Mouse (Mus musculus): ENCODE data around the gene Cdc14b. TPM values are rescaled to one million over a fixed set of nuclear protein-coding genes. Genes with fewer than 3 reads are reported as not detected.

The Cdc14b gene
- polyA plus RNA-seq, 1 experiment from 2014 or later: 22.5 TPM

GRCm38 (mm10) chr13:64154651-64155050 lies 120.4 kb downstream of the Cdc14b start:
- H3K4me2 ChIP-seq (ENCODE audit: low read depth, low read length): no peak overlapping the region
- peaks cover 14% of the 10 kb centered on the region for H3K4me1 ChIP-seq (ENCODE audit: control insufficient read depth, insufficient read depth, low read length)
- no peaks in the 10 kb centered on the region for H3K9me3 ChIP-seq (ENCODE audit: control insufficient read depth, low read length)
- no peak overlapping the region for H3K4me3 ChIP-seq (ENCODE audit: low read length)
- no peak overlapping the region for H3K9ac ChIP-seq (ENCODE audit: low read depth, low read length)
- no peaks in the 10 kb centered on the region for H3K27me3 ChIP-seq (replicated peaks; ENCODE audit: control insufficient read depth, insufficient read depth, low read length)
- no peak for ATAC-seq
- no peak overlapping the region for H3K27ac ChIP-seq (ENCODE audit: low read length)
- 62% methylated on average over 2 of the region's 2 CpGs for WGBS
- no peaks in the 10 kb centered on the region for H3K36me3 ChIP-seq (ENCODE audit: control insufficient read depth, insufficient read depth, low read length)

- Histone ChIP-seq H3K4me2 (ENCODE audit: low read depth, low read length) (peak overlapping the region; percentile 81), H3K4me1 (ENCODE audit: control insufficient read depth, insufficient read depth, low read length) (peaks cover 14% of the 10 kb centered on the region), H3K36me3 (ENCODE audit: control insufficient read depth, insufficient read depth, low read length) (no peaks in the 10 kb centered on the region), H3K27me3 (replicated peaks; ENCODE audit: control insufficient read depth, insufficient read depth, low read length) (no peaks in the 10 kb centered on the region), H3K9me3 (ENCODE audit: control insufficient read depth, low read length) (no peaks in the 10 kb centered on the region), H3K27ac (ENCODE audit: low read length) (peak overlapping the region; percentile 41; the same call in 1 of the 2 replicates), H3K9ac (ENCODE audit: low read depth, low read length) (peak overlapping the region; percentile 60), H3K4me3 (ENCODE audit: low read length) (peak overlapping the region; percentile 92)
- 1% methylated on average over 18 of the region's 18 CpGs for WGBS
- peak; percentile 49 for ATAC-seq
Measured at GRCm38 (mm10) chr13:64153751-64154267, 121.3 kb downstream of the Cdc14b start.

DNA sequence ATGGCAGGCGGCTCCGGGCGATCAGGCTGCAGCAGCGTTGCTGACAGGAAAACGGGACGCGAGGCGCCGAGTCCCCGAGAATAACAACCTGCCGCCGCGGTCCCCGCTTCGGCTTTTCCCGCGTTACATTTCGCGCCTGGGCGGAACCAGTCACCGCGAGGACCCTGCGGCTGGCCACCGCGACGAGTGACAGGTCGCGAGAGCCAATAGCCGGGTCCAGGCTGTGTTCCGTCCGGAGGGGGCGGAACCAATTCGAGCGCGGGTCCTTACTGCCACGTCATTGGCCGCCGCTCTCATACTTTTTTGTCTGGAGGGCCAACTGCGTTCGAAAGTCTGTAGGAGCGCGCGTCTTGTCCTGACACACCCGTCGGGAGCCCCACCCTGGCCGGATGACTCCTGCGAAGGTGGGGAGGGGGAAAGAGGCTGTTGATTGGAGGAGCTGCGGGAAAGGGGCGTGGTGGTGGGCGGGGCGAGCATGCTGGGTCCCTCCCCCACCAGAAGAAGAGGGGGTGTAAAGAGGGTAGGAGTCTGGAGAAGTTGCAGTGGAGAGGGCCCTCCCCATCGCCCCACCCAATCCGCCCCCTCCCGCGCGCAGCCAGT lies 121.9 kb downstream of the Cdc14b start, which contains the start of gene Zfp367:
Gene Zfp367, minus strand, starts transcription at position 120 of the 600 bp plus-strand sequence.
- peak; percentile 96 for ATAC-seq
- no peaks in the 10 kb centered on the region for H3K36me3 ChIP-seq (ENCODE audit: control insufficient read depth, insufficient read depth, low read length)
- whole genome bisulfite sequencing: under 1% methylated on average over 54 of the region's 56 CpGs
- H3K9me3 ChIP-seq (ENCODE audit: control insufficient read depth, low read length): no peaks in the 10 kb centered on the region
- H3K9ac ChIP-seq (ENCODE audit: low read depth, low read length): peak within 1 kb of the TSS; percentile 85
- H3K4me3 ChIP-seq (ENCODE audit: low read length): peak within 1 kb of the TSS; percentile 92
- peak within 1 kb of the TSS; percentile 93 for H3K27ac ChIP-seq (ENCODE audit: low read length)
- H3K4me1 ChIP-seq (ENCODE audit: control insufficient read depth, insufficient read depth, low read length): peaks cover 14% of the 10 kb centered on the region
- H3K4me2 ChIP-seq (ENCODE audit: low read depth, low read length): peak within 1 kb of the TSS; percentile 91
- H3K27me3 ChIP-seq (replicated peaks; ENCODE audit: control insufficient read depth, insufficient read depth, low read length): no peaks in the 10 kb centered on the region

DNA sequence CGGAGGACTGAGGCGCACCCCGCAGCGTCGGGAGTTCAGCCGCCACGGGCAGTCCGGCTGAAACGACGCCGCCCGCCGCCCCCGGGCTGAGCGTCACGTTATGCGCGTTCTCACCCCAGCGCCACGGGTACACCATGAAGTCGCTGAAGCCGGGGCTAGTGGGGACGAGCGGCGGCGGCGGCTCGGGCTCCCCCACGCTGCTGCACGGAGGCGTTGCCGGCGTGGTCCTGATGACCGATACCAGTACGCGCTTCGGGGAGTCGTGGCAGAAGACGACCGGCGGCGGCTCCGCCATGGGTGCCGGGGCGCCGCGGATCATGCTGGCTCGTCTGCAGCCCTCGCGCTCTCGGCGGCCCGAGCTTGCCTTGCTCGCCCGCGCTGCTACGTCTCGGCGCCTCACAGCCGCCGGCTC lies 122.4 kb downstream of the Cdc14b start:
- peak overlapping the region; percentile 91 for H3K4me2 ChIP-seq (ENCODE audit: low read depth, low read length)
- H3K27me3 ChIP-seq (replicated peaks; ENCODE audit: control insufficient read depth, insufficient read depth, low read length): no peaks in the 10 kb centered on the region
- peaks cover 14% of the 10 kb centered on the region for H3K4me1 ChIP-seq (ENCODE audit: control insufficient read depth, insufficient read depth, low read length)
- WGBS: under 1% methylated on average over 59 of the region's 61 CpGs
- H3K4me3 ChIP-seq (ENCODE audit: low read length): peak overlapping the region; percentile 92
- H3K9ac ChIP-seq (ENCODE audit: low read depth, low read length): peak overlapping the region; percentile 85
- H3K9me3 ChIP-seq (ENCODE audit: control insufficient read depth, low read length): no peaks in the 10 kb centered on the region
- ATAC-seq: peak; percentile 20
- peak overlapping the region; percentile 93 for H3K27ac ChIP-seq (ENCODE audit: low read length)
- no peaks in the 10 kb centered on the region for H3K36me3 ChIP-seq (ENCODE audit: control insufficient read depth, insufficient read depth, low read length)

GRCm38 (mm10) chr13:64152241-64152669 lies 122.8 kb downstream of the Cdc14b start:
- Histone ChIP-seq H3K36me3 (ENCODE audit: control insufficient read depth, insufficient read depth, low read length) (no peaks in the 10 kb centered on the region), H3K4me2 (ENCODE audit: low read depth, low read length) (peak overlapping the region; percentile 91), H3K9ac (ENCODE audit: low read depth, low read length) (peak overlapping the region; percentile 85), H3K4me1 (ENCODE audit: control insufficient read depth, insufficient read depth, low read length) (peaks cover 14% of the 10 kb centered on the region), H3K9me3 (ENCODE audit: control insufficient read depth, low read length) (no peaks in the 10 kb centered on the region), H3K27me3 (replicated peaks; ENCODE audit: control insufficient read depth, insufficient read depth, low read length) (no peaks in the 10 kb centered on the region), H3K4me3 (ENCODE audit: low read length) (peak overlapping the region; percentile 92), H3K27ac (ENCODE audit: low read length) (peak overlapping the region; percentile 93)
- peak; percentile 24 for ATAC-seq
- WGBS: under 1% methylated on average over 42 of the region's 42 CpGs

DNA sequence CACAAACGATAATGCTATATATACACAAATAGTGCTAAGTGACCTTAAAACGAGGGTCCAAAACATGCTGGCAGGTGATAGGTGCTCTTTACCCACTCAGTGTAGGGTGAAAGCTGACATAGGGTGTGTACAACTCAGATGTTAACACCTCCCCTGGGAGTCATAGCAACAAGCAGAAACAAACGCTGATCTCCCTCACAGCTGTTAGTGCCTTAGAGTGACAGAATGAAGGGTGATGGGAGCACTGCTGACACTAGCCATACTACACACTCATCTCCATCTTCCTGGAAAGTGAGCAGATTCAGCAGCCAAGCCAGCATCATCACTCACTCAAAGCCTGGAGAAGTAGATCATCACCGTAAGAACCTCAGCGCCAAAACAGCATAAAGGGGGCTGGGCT lies 125.0 kb downstream of the Cdc14b start:
- no peak overlapping the region for H3K4me2 ChIP-seq (ENCODE audit: low read depth, low read length)
- peaks cover 14% of the 10 kb centered on the region for H3K4me1 ChIP-seq (ENCODE audit: control insufficient read depth, insufficient read depth, low read length)
- H3K27me3 ChIP-seq (replicated peaks; ENCODE audit: control insufficient read depth, insufficient read depth, low read length): no peaks in the 10 kb centered on the region
- H3K36me3 ChIP-seq (ENCODE audit: control insufficient read depth, insufficient read depth, low read length): no peaks in the 10 kb centered on the region
- H3K9me3 ChIP-seq (ENCODE audit: control insufficient read depth, low read length): no peaks in the 10 kb centered on the region
- no peak overlapping the region for H3K27ac ChIP-seq (ENCODE audit: low read length)
- WGBS: 58% methylated on average over 5 of the region's 5 CpGs
- no peak overlapping the region for H3K9ac ChIP-seq (ENCODE audit: low read depth, low read length)
- ATAC-seq: no peak
- H3K4me3 ChIP-seq (ENCODE audit: low read length): no peak overlapping the region

Other genes with a start within 250 kb of the Cdc14b start
- not detected in 2 replicates for gene Hsd17b3, start 186.1 kb downstream of the Cdc14b start, polyA plus RNA-seq (2015; fragmentation: Nextera tagmentation; extraction: Ambion mirVana)
- 5.5 and 6.8 TPM in 2 replicates for gene Slc35d2, start 145.9 kb downstream of the Cdc14b start, polyA plus RNA-seq (2015; fragmentation: Nextera tagmentation; extraction: Ambion mirVana)
- gene Zfp367, start 122.1 kb downstream of the Cdc14b start, polyA plus RNA-seq (2015; fragmentation: Nextera tagmentation; extraction: Ambion mirVana): 12.8 and 13.4 TPM in 2 replicates
- gene Habp4, start 113.5 kb downstream of the Cdc14b start, polyA plus RNA-seq (2015; fragmentation: Nextera tagmentation; extraction: Ambion mirVana): 11.9 TPM in 2 replicates
- gene Aaed1, start 37.4 kb upstream of the Cdc14b start, polyA plus RNA-seq (2015; fragmentation: Nextera tagmentation; extraction: Ambion mirVana): 35.4 and 37.3 TPM in 2 replicates
- gene Ctsl, start 95.6 kb upstream of the Cdc14b start, polyA plus RNA-seq (2015; fragmentation: Nextera tagmentation; extraction: Ambion mirVana): 235 and 256 TPM in 2 replicates
- 9.7 and 11.5 TPM in 2 replicates for gene Cdk20, start 157.0 kb upstream of the Cdc14b start, polyA plus RNA-seq (2015; fragmentation: Nextera tagmentation; extraction: Ambion mirVana)
- not detected in 2 replicates for gene Fam240b, start 222.5 kb upstream of the Cdc14b start, polyA plus RNA-seq (2015; fragmentation: Nextera tagmentation; extraction: Ambion mirVana)

Measured in intestine, embryonic 16.5 days (tissue).